In genomic region chr2:79456575-79457349, GRCm38 (mm10) we compare ENCODE assay signal across 9 mouse cellular contexts. TPM values are rescaled to one million over a fixed set of nuclear protein-coding genes. Genes with fewer than 3 reads are reported as not detected.
DNase-seq lines count a peak whose midpoint lies in the region; ATAC-seq lines count a peak whose summit lies in the region.
"Had no signal": no experiment of that assay in that cellular context is flagged by ENCODE, and none has a peak within 500 bp of the region (broad histone marks: within the 10 kb centered on the region; RNA-seq: fewer than 3 reads in every experiment).

Neurod1 (minus strand) TSS chr2:79456751.
Cerkl (minus strand) TSS chr2:79456785.

- no peak within 1 kb of the TSS for H3K9ac ChIP-seq in kidney, embryonic 14.5 days (ENCODE audit: low read depth, low read length)
- H3K9ac ChIP-seq in hindbrain, embryonic 13.5 days = peak within 1 kb of the TSS; percentile 76

- peak within 1 kb of the TSS; percentile 46 for H3K4me2 ChIP-seq in kidney, embryonic 14.5 days (replicated peaks; ENCODE audit: low read depth, low read length)
- peak within 1 kb of the TSS; percentile 73 for H3K4me2 ChIP-seq in hindbrain, embryonic 13.5 days

- H3K27ac ChIP-seq in kidney, embryonic 14.5 days (ENCODE audit: low read depth, low read length) = no peak within 1 kb of the TSS
- peak within 1 kb of the TSS; percentile 89 for H3K27ac ChIP-seq in hindbrain, embryonic 13.5 days

- H3K9me3 ChIP-seq in kidney, embryonic 14.5 days (ENCODE audit: control insufficient read depth, low read length) = no peaks in the 10 kb centered on the region
- H3K9me3 ChIP-seq in hindbrain, embryonic 13.5 days = no peaks in the 10 kb centered on the region
- H3K9me3 ChIP-seq: G1E had no signal

- DNase-seq in kidney, adult 8-10 months = no peak
- peak; percentile 7 for DNase-seq in liver
- DNase-seq in right cerebral cortex, adult 2 months (ENCODE audit: low spot score in 2 of 2) = peak; percentile 69 to 75
- DNase-seq in gastrocnemius, postnatal 36 days = no peak

- ATAC-seq in kidney, embryonic 14.5 days (ENCODE audit: low FRiP score, low TSS enrichment) = peak; percentile 70; the same call in 1 of the 2 replicates
- 0 out of 2 replicates have a peak, but pooled peaks have one; percentile 12 for ATAC-seq in common myeloid progenitor, adult 5-6 weeks (replicated peaks; ENCODE audit: low read depth, poor library complexity, severe bottlenecking)
- peak; percentile 86 for ATAC-seq in hindbrain, embryonic 13.5 days (ENCODE audit: low FRiP score)
- no peak for ATAC-seq in inflammation-experienced regulatory T-cells, adult 6 months

- intact Hi-C loops in gastrocnemius, postnatal 36 days (cut with DNase I) = no loop called here

- H3K27me3 ChIP-seq in kidney, embryonic 14.5 days (ENCODE audit: control insufficient read depth, insufficient read depth, low read length) = peaks cover 77% of the 10 kb centered on the region
- H3K27me3 ChIP-seq in hindbrain, embryonic 13.5 days = peaks cover 54% of the 10 kb centered on the region

- 1% methylated on average over 41 of the region's 42 CpGs for WGBS in kidney, embryonic 14.5 days
- WGBS in hindbrain, embryonic 13.5 days = under 1% methylated on average over 38 of the region's 42 CpGs

- H3K4me3 ChIP-seq in kidney, embryonic 14.5 days (ENCODE audit: low read length) = peak within 1 kb of the TSS; percentile 39
- H3K4me3 ChIP-seq in hindbrain, embryonic 13.5 days = peak within 1 kb of the TSS; percentile 53

- peaks cover 7% of the 10 kb centered on the region; the same call in 1 of the 2 replicates for H3K4me1 ChIP-seq in kidney, embryonic 14.5 days (ENCODE audit: control insufficient read depth, insufficient read depth, low read length)
- H3K4me1 ChIP-seq in hindbrain, embryonic 13.5 days (replicated peaks) = peaks cover 62% of the 10 kb centered on the region

- H3K36me3 ChIP-seq in kidney, embryonic 14.5 days (ENCODE audit: control insufficient read depth, insufficient read depth, low read length) = no peaks in the 10 kb centered on the region
- H3K36me3 ChIP-seq in hindbrain, embryonic 13.5 days = no peaks in the 10 kb centered on the region
- H3K36me3 ChIP-seq: G1E had no signal

RNA-seq across cellular contexts. Expression of gene Neurod1, which starts in this region (rescaled TPM):
- polyA plus RNA-seq in kidney, embryonic 14.5 days (2014; fragmentation: Nextera tagmentation; extraction: Ambion mirVana) = not detected in 2 replicates
- total RNA-seq in common myeloid progenitor, adult 5-6 weeks (2017) = not detected in 2 replicates
- 50.7 and 53.7 TPM in 2 replicates for polyA plus RNA-seq in hindbrain, embryonic 13.5 days (2015; fragmentation: Nextera tagmentation; extraction: Ambion mirVana)
- not detected for total RNA-seq in gastrocnemius, postnatal 36 days (2021)
- polyA plus RNA-seq in inflammation-experienced regulatory T-cells, adult 6 months (2017; shearing (Covaris generic)) = not detected
- polyA plus RNA-seq: G1E had no signal

RNA-seq across cellular contexts. Expression of gene Cerkl, which starts in this region (rescaled TPM):
- 1.4 and 2.7 TPM in 2 replicates for polyA plus RNA-seq in kidney, embryonic 14.5 days (2014; fragmentation: Nextera tagmentation; extraction: Ambion mirVana)
- 6.3 and 10.5 TPM in 2 replicates for total RNA-seq in common myeloid progenitor, adult 5-6 weeks (2017)
- 2.5 and 3.3 TPM in 2 replicates for polyA plus RNA-seq in hindbrain, embryonic 13.5 days (2015; fragmentation: Nextera tagmentation; extraction: Ambion mirVana)
- total RNA-seq in gastrocnemius, postnatal 36 days (2021) = under 1 TPM; 0.35 to 0.46 TPM
- 10 to 100 TPM; 30.4 to 52.7 (median 42.5) TPM for polyA plus RNA-seq in inflammation-experienced regulatory T-cells, adult 6 months (2017; shearing (Covaris generic))

Comparison
In these comparisons a context has a peak if more than half of its experiments do, and no peak if none do; other contexts are left out.
1. RNA of gene Neurod1 (polyA plus RNA-seq): 50.7 to 53.7 TPM in hindbrain, embryonic 13.5 days; not detected in kidney, embryonic 14.5 days and not detected in inflammation-experienced regulatory T-cells, adult 6 months; every median in the first group is over 10 times any median in the second.
2. DNase-seq: peak in liver (single experiment) and right cerebral cortex, adult 2 months (2 of 2); none in kidney, adult 8-10 months (0 of 2) and gastrocnemius, postnatal 36 days (0 of 2).